Mouse (Mus musculus) left cerebral cortex, adult 18-20 months (tissue): ENCODE results near the gene Med4. TPM values are rescaled to one million over a fixed set of nuclear protein-coding genes. Genes with fewer than 3 reads are reported as not detected.

Source experiments
- DNase-seq, 2 experiments: peaks; one replicate each; pipeline ENCODE4 v3.0.0; 2021 to 2022; ENCODE audit warnings: low spot score in 2 of 2, mixed read lengths in 1 of 2
- long read RNA-seq, 2 experiments: library from polyadenylated mRNA; stranded (forward); transcript quantifications; one replicate each; pipeline ENCODE4 v2.0.0; 2021
- total RNA-seq, 2 experiments: library from RNA; stranded (reverse); gene quantifications; 2 replicates each; pipeline ENCODE4 v1.2.3; 2021

Med4 gene
- 10 to 100 TPM; 28.3 to 32.3 TPM for total RNA-seq
- long read RNA-seq, experiment 1, transcript Med4-201 (7 exons, 1,328 nt), result major isoform, 27 of 31 reads
- long read RNA-seq, experiment 1, partial matches to known transcripts, result 2 of 31 reads
- long read RNA-seq, experiment 1, other reads (novel, unspliced or antisense), result 1 of 31 reads
- long read RNA-seq, experiment 2, transcript Med4-201 (7 exons, 1,328 nt), result major isoform, 17 of 20 reads
- long read RNA-seq, experiment 2, partial matches to known transcripts, result 1 of 20 reads
- long read RNA-seq, experiment 2, other reads (novel, unspliced or antisense), result 2 of 20 reads

- peak; percentile 96 to 97 for DNase-seq
Observed at GRCm38 (mm10) chr14:73509765-73510423, at the start of gene Med4. Med4 (plus strand) TSS chr14:73510025.

GRCm38 (mm10) chr14:73460514-73461134, 49.2 kb upstream of the Med4 start:
- no peak for DNase-seq

GRCm38 (mm10) chr14:73462211-73462610, 47.6 kb upstream of the Med4 start:
- no peak for DNase-seq

- DNase-seq, result no peak
Observed at GRCm38 (mm10) chr14:73467697-73468096, 42.1 kb upstream of the Med4 start.

- DNase-seq, result peak; percentile 70 to 82
Observed at GRCm38 (mm10) chr14:73469506-73469905, 40.3 kb upstream of the Med4 start.

GRCm38 (mm10) chr14:73470593-73470992, 39.2 kb upstream of the Med4 start:
- peak in 1 of 2 experiments; percentile 27 for DNase-seq

- DNase-seq, result no peak
Observed at GRCm38 (mm10) chr14:73472205-73472604, 37.6 kb upstream of the Med4 start.

- no peak for DNase-seq
Observed at GRCm38 (mm10) chr14:73473670-73474460, 36.0 kb upstream of the Med4 start.

GRCm38 (mm10) chr14:73474636-73475093, 35.2 kb upstream of the Med4 start:
- DNase-seq, result peak; percentile 39 to 52

- DNase-seq, result no peak
Observed at GRCm38 (mm10) chr14:73475506-73475905, 34.3 kb upstream of the Med4 start.

GRCm38 (mm10) chr14:73476361-73476934, 33.4 kb upstream of the Med4 start:
- peak in 1 of 2 experiments; percentile 17 for DNase-seq

- DNase-seq, result no peak
Observed at GRCm38 (mm10) chr14:73477077-73477476, 32.7 kb upstream of the Med4 start.

- no peak for DNase-seq
Observed at GRCm38 (mm10) chr14:73478321-73478720, 31.5 kb upstream of the Med4 start.

- DNase-seq, result no peak
Observed at GRCm38 (mm10) chr14:73479771-73480170, 30.1 kb upstream of the Med4 start.

- no peak for DNase-seq
Observed at GRCm38 (mm10) chr14:73483516-73484229, 26.2 kb upstream of the Med4 start.

GRCm38 (mm10) chr14:73484366-73485110, 25.3 kb upstream of the Med4 start:
- DNase-seq, result no peak

GRCm38 (mm10) chr14:73486641-73487040, 23.2 kb upstream of the Med4 start:
- no peak for DNase-seq

- DNase-seq, result no peak
Observed at GRCm38 (mm10) chr14:73493356-73493755, 16.5 kb upstream of the Med4 start.

GRCm38 (mm10) chr14:73494122-73494521, 15.7 kb upstream of the Med4 start:
- DNase-seq, result no peak

GRCm38 (mm10) chr14:73495753-73496152, 14.1 kb upstream of the Med4 start:
- DNase-seq, result no peak
